Mouse (Mus musculus) liver, embryonic 14.5 days (tissue): ENCODE results near the gene Tbc1d25. TPM values are rescaled to one million over a fixed set of nuclear protein-coding genes. Genes with fewer than 3 reads are reported as not detected.

Experiments used
- ATAC-seq: fragments of 200-750 bp; cut with Nextera tagmentation; 2 replicates; pipeline ENCODE4 v1.8.0; 2017; ENCODE audit warnings: moderate number of reproducible peaks, mild to moderate bottlenecking, moderate library complexity; ENCODE audit not compliant: insufficient read depth
- DNase-seq, 3 experiments: peaks; one replicate each; pipeline ENCODE4 v3.0.0-alpha.2; 2012 to 2013; ENCODE audit warnings: low read depth in 3 of 3, low spot score in 3 of 3
- H3K27ac ChIP-seq: fragments of 300-500 bp; sonication (generic); 2 replicates; pipeline ENCODE4 v1.5.1; 2014; ENCODE audit warnings: moderate library complexity, mild to moderate bottlenecking, control low read depth, inconsistent platforms
- H3K27me3 ChIP-seq: fragments of 300-500 bp; sonication (generic); 2 replicates; pipeline ENCODE4 v1.6.1; 2014; ENCODE audit warnings: mild to moderate bottlenecking, low read length, moderate library complexity; ENCODE audit not compliant: control insufficient read depth, insufficient read depth
- H3K36me3 ChIP-seq: fragments of 300-500 bp; sonication (generic); replicated peaks from 2 replicates; pipeline ENCODE4 v1.6.1; 2014; ENCODE audit warnings: low read depth; ENCODE audit not compliant: control insufficient read depth, insufficient read depth
- H3K4me1 ChIP-seq, 2 experiments: fragments of 200-500 bp in 1 of 2; fragments of 300-500 bp in 1 of 2; sonication (generic) in 1 of 2; replicated peaks; 2 replicates each; pipeline ENCODE4 v1.6.1; 2012 to 2014; ENCODE audit warnings: antibody characterized with exemption in 1 of 2, inconsistent platforms in 1 of 2, low read length in 1 of 2; ENCODE audit not compliant: control insufficient read depth in 2 of 2, insufficient read depth in 2 of 2
- H3K4me2 ChIP-seq: fragments of 300-500 bp; sonication (generic); 2 replicates; pipeline ENCODE4 v1.6.1; 2014; ENCODE audit warnings: low read depth, mild to moderate bottlenecking, control low read depth, moderate library complexity
- H3K4me3 ChIP-seq, 2 experiments: fragments of 200-500 bp in 1 of 2; fragments of 300-500 bp in 1 of 2; sonication (generic) in 1 of 2; 2 replicates each; pipeline ENCODE4 v1.5.1; 2012 to 2014; ENCODE audit warnings: low read depth in 2 of 2, low read length in 2 of 2, mild to moderate bottlenecking in 2 of 2, control low read depth in 1 of 2, inconsistent platforms in 1 of 2, moderate library complexity in 1 of 2; ENCODE audit not compliant: insufficient read depth in 1 of 2
- H3K9ac ChIP-seq: fragments of 300-500 bp; sonication (generic); replicated peaks from 2 replicates; pipeline ENCODE4 v1.6.1; 2014; ENCODE audit warnings: mild to moderate bottlenecking, control low read depth, moderate library complexity
- H3K9me3 ChIP-seq: fragments of 300-500 bp; sonication (generic); 2 replicates; pipeline ENCODE4 v1.6.1; 2016; ENCODE audit warnings: low read length, mixed read lengths; ENCODE audit not compliant: control insufficient read depth
- CTCF ChIP-seq: IDR thresholded peaks from 2 replicates; pipeline ENCODE4 v1.5.1; 2016; ENCODE audit warnings: antibody characterized with exemption, low read depth, control low read depth
- EP300 ChIP-seq: IDR thresholded peaks from 2 replicates; pipeline ENCODE4 v1.6.1; 2016; ENCODE audit warnings: antibody characterized with exemption, low read depth
- WGBS: fragments of 180-500 bp; shearing (Covaris S2); extraction: QIAGEN DNeasy Blood & Tissue Kit; methylation state at CpG from one replicate; pipeline ENCODE4 v1.1.7; 2014; ENCODE audit not compliant: insufficient replicate concordance; 5-methylcytosine and 5-hydroxymethylcytosine counted together
- polyA plus RNA-seq, 2 experiments: library from polyadenylated mRNA; depleted of rRNA in 1 of 2; stranded (reverse) in 1 of 2; unstranded in 1 of 2; fragments of >200 nt; fragmentation: Nextera tagmentation in 1 of 2; extraction: Ambion mirVana in 1 of 2; gene quantifications; 2 replicates each; pipeline versions ENCODE4 v1.2.1 to v1.2.3; 2012 to 2014

Gene Tbc1d25
- polyA plus RNA-seq, 2 experiments, result 4.2 to 5.4 TPM

DNA sequence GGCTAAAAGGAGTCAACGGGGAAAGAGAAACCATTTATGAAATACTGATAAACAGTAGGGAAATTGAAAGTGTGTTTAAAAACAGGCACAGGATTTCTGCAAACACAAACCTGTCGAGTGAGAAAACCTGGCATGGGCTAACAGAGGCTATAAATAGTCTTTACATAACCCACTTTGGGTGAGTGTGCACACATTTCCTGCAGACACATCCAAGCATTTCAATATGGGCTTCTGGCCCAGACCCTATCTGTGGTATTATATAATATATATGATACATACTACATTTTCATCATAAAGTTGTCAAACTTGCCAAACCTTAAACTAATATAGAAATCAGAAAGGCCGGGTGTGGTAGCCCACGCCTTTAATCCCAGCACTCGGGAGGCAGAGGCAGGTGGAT lies 12.9 kb downstream of the Tbc1d25 start:
- TF ChIP-seq CTCF (no peak), EP300 (no peak)
- Histone ChIP-seq H3K36me3 (no peaks in the 10 kb centered on the region), H3K4me1 (no peaks in the 10 kb centered on the region), H3K9me3 (no peaks in the 10 kb centered on the region), H3K4me3 (no peak overlapping the region), H3K9ac (no peak overlapping the region), H3K4me2 (no peak overlapping the region), H3K27ac (no peak overlapping the region), H3K27me3 (no peaks in the 10 kb centered on the region)
- ATAC-seq (no peak), DNase-seq (no peak)
- WGBS, result 59% methylated on average over 5 of the region's 5 CpGs

DNA sequence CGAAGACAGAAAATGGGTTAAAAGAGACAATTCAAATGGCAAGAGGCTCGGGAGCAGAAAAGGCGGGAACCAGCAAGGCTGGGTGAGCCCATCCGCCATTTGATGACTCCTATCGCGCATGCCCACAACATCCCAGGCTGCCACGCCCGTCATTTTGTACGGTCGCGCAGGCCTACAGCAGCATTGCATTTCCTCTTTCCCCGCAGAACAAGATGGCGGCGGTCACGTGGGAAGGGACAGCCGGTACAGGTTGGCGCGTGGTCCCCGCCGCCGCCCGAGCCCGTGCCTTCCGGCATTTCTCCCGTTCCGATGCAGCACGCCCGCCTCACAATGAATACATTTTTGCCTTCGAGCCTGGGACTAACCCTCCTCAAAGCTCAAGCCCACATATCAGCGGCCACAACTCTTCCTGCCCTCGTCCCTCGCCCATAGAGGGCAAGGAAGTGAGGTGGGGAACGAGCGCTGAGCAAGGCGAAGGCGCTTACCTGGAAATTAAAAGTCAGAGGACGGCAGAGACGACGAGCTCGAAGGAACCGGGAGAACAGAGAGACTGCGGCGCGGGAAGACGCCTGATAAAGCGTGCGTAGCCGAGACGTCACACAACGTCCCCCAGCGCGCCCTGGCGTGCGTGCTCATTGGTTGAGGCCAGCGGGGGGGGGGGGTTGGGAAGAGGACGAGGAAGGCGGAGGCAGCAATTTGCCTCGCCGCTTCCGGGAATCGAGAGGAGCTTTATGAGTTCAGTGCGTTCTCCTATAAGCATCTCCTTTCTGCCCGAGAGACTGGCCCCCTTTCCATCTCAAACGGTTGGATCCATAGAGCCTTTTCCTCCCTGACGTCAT lies 30.6 kb downstream of the Tbc1d25 start, which contains the start of gene Rbm3:
Gene Rbm3, minus strand, starts transcription at position 728 of the 839 bp plus-strand sequence.
- 12% methylated on average over 61 of the region's 65 CpGs for WGBS

DNA sequence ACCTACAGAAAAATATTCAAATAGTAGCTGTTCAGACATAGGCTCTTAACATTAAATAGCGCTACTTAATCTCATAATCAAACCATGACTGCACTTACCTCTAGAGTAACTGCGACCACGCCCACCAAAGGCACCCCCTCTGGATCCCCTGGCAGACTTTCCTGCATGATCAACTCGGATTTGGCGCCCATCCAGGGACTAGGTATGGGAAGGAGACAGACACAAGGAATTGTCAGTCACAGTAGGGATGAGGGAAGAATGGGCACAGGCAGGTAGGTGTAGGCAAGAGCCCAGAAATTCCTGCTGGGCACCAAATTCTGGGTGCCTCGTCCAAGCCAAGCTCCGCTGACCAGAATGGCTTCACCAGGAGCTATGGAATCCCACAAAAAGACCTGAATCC lies 32.2 kb downstream of the Tbc1d25 start:
- peaks cover 51% of the 10 kb centered on the region for H3K36me3 ChIP-seq
- TF ChIP-seq EP300, result no peak
- no peak for TF ChIP-seq CTCF
- ATAC-seq, result no peak

More for the DNA sequence above, 30.6 kb downstream of the Tbc1d25 start, which contains the start of gene Rbm3:
- peak; percentile 95 for ATAC-seq
- peak within 1 kb of the TSS; percentile 90 for H3K27ac ChIP-seq
- peaks cover 0 to 14% of the 10 kb centered on the region in 2 experiments; a peak in 2 of 4 replicates for H3K4me1 ChIP-seq
- no peaks in the 10 kb centered on the region for H3K27me3 ChIP-seq
- peaks cover 37% of the 10 kb centered on the region for H3K36me3 ChIP-seq
- peak within 1 kb of the TSS; percentile 84 to 95 for H3K4me3 ChIP-seq
- H3K9ac ChIP-seq, result peak within 1 kb of the TSS; percentile 91
- TF ChIP-seq CTCF, result no peak
- peak within 1 kb of the TSS; percentile 91 for H3K4me2 ChIP-seq
- DNase-seq, result peak; percentile 80 to 85 (median 82)
- no peaks in the 10 kb centered on the region for H3K9me3 ChIP-seq

DNA sequence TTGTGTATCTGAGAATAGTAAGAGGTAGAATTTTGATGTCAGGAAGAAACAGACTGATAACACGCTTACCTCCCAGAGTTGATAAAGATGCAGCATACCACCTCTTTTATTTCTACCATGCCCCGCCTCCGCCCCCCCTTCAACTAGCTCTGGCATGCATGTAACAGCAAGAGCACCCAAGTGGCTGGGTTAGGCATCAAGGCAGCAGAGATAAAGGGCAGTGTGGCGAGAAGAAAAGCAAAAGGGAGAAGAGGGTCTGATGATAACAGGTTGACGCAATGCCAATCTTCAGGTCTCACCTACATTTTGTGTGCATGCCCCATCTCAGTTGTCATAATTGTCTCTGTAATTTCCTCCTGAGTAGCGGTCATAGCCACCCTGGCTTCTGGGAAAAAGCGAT lies 33.0 kb downstream of the Tbc1d25 start:
- H3K9me3 ChIP-seq, result no peaks in the 10 kb centered on the region
- H3K4me2 ChIP-seq, result peak overlapping the region; percentile 91
- peaks cover 0 to 12% of the 10 kb centered on the region in 2 experiments; a peak in 2 of 4 replicates for H3K4me1 ChIP-seq
- H3K36me3 ChIP-seq, result peaks cover 59% of the 10 kb centered on the region
- H3K9ac ChIP-seq, result no peak overlapping the region; the same call in 1 of the 2 replicates
- H3K27me3 ChIP-seq, result no peaks in the 10 kb centered on the region
- TF ChIP-seq CTCF (no peak), EP300 (no peak)
- ATAC-seq (no peak), DNase-seq (no peak)
- peak overlapping the region; percentile 6 to 84; a peak in 1 of 4 replicates for H3K4me3 ChIP-seq
- no peak overlapping the region for H3K27ac ChIP-seq
- 54% methylated on average over 7 of the region's 7 CpGs for WGBS

More for the DNA sequence above, 32.2 kb downstream of the Tbc1d25 start:
- Histone ChIP-seq H3K9ac (peak overlapping the region; percentile 74), H3K4me3 (peak overlapping the region; percentile 84 to 95), H3K9me3 (no peaks in the 10 kb centered on the region), H3K4me1 (peaks cover 0 to 14% of the 10 kb centered on the region in 2 experiments; a peak in 2 of 4 replicates), H3K4me2 (peak overlapping the region; percentile 91), H3K27ac (peak overlapping the region; percentile 55), H3K27me3 (no peaks in the 10 kb centered on the region)
- DNase-seq, result no peak
- 47% methylated on average over 7 of the region's 7 CpGs for WGBS

DNA sequence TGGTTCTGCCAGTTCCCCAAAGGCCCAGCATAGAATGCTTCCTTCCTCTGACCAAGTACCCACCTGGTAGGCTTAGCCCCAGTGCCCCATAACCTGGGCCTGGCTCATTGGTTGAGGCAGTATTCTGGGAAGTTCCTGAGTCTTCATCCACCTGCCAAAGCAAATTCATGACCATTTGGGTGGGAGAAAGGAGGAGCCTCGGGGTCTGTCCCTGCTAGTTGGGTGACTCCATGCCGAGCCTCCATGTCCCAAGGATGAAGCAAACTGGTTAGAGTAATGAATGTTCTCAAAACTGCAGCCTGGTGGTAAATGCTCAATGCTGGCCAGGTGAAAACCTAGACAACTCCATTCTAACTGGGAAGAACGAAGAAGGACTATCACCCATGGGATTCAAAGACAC lies 34.9 kb downstream of the Tbc1d25 start:
- Histone ChIP-seq H3K36me3 (peaks cover 60% of the 10 kb centered on the region), H3K27ac (no peak overlapping the region), H3K4me3 (no peak overlapping the region), H3K9me3 (no peaks in the 10 kb centered on the region), H3K4me1 (peaks cover 0 to 7% of the 10 kb centered on the region in 2 experiments; a peak in 2 of 4 replicates), H3K9ac (no peak overlapping the region), H3K4me2 (no peak overlapping the region), H3K27me3 (no peaks in the 10 kb centered on the region)
- WGBS, result 71% methylated on average over 3 of the region's 3 CpGs
- no peak for TF ChIP-seq EP300
- TF ChIP-seq CTCF, result no peak
- ATAC-seq, result no peak
- no peak for DNase-seq
